Mouse (Mus musculus): Measurements from ENCODE around the gene Plp2.

DNA sequence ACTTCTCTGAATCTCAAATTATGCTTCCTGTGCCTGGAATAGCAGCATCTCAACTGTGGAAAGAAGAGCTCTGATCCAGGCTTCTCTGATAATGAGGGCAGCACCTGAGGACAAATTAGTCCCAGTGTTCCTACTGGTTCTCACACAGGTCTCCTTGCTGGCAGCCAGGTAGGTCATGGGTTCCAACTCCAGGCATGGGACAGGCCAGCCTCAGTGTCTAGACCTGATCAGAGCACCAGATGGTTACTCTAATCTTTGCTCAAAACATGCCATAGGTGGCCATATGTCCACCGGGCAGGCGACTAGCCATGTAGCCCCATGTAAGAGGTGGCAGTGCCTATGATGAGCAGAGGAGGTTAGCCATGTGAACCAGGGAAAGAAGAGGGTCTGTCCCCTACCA is 17.1 kb upstream of the Plp2 start:
- TF ChIP-seq POLR2A (IDR thresholded peaks at IDR 0.05; ENCODE audit: insufficient read length, low read depth) (no peak), MAX (IDR thresholded peaks at IDR 0.05; ENCODE audit: low read depth) (no peak), E2F4 (IDR thresholded peaks at IDR 0.05; ENCODE audit: insufficient read depth) (no peak), TCF3 (IDR thresholded peaks at IDR 0.05; ENCODE audit: insufficient read length, low read depth) (no peak), POLR2AphosphoS2 (IDR thresholded peaks at IDR 0.05; ENCODE audit: insufficient read length, low read depth) (no peak), MYOG (IDR thresholded peaks at IDR 0.05; ENCODE audit: control insufficient read depth in 1 of 3, insufficient read depth in 1 of 3, insufficient read length in 2 of 3, low read depth in 2 of 3) (no peak), CEBPB (IDR thresholded peaks at IDR 0.05; ENCODE audit: insufficient read depth, poor library complexity, severe bottlenecking) (no peak), USF1 (IDR thresholded peaks at IDR 0.05; ENCODE audit: low read depth) (no peak), TCF12 (IDR thresholded peaks at IDR 0.05; ENCODE audit: insufficient read depth, poor library complexity, severe bottlenecking) (no peak), SRF (IDR thresholded peaks at IDR 0.05; ENCODE audit: control insufficient read depth, insufficient read length, low read depth) (no peak), MYOD1 (IDR thresholded peaks at IDR 0.05; ENCODE audit: control insufficient read depth in 1 of 3, insufficient read length in 2 of 3, low read depth in 2 of 3) (no peak)
